Mouse (Mus musculus) myocyte (in vitro differentiated cells): ENCODE results near the gene Tbc1d9b.

Source experiments
- E2F4 ChIP-seq: IDR thresholded peaks from one replicate; pipeline ENCODE4 v1.6.1; 2011; ENCODE audit warnings: mild to moderate bottlenecking, control low read depth, moderate library complexity; ENCODE audit not compliant: insufficient read depth
- POLR2A ChIP-seq: IDR thresholded peaks from one replicate; pipeline ENCODE4 v1.6.1; 2011; ENCODE audit warnings: low read depth, mild to moderate bottlenecking, control low read depth, moderate library complexity; ENCODE audit not compliant: insufficient read length
- USF1 ChIP-seq: IDR thresholded peaks from one replicate; pipeline ENCODE4 v1.6.1; 2011; ENCODE audit warnings: low read depth, mild to moderate bottlenecking, control low read depth, moderate library complexity

DNA sequence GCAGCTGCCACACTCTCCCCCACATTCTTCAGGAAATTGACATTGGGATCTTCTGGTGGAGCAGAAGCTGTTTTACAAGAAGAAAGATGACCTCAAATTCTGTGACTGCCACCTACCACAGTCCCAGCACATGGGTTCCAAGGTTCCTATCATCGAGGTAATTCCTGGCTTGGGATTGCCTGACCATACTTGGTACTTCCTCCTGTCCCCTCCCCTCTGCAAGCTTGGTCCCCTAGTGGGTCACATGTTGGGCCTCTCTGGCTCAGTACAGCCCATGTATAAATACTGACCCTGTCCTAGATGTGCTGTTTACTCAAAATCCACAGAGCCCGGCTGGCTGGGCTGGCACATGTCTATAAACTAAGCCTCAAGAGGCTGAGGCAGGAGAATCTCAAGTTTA is 74.8 kb downstream of the Tbc1d9b start:
- TF ChIP-seq E2F4, result no peak
- TF ChIP-seq POLR2A, result no peak
- no peak for TF ChIP-seq USF1
